Mouse (Mus musculus) gastrocnemius, adult 8-10 months (tissue): ENCODE measurements around the gene Cd37. TPM values are rescaled to one million over a fixed set of nuclear protein-coding genes. Genes with fewer than 3 reads are reported as not detected.

Experiments
- total RNA-seq, 4 experiments: library from RNA; stranded (reverse); gene quantifications; 2 replicates each; pipeline ENCODE4 v1.2.4; 2022

Gene Cd37
- total RNA-seq, 4 experiments from 2014 or later = 0.15 to 2.0 (median 1.2) TPM

Other genes starting within 250 kb of the Cd37 start
- gene Irf3, start 241.5 kb downstream of the Cd37 start, total RNA-seq = 10 to 100 TPM; 13.5 to 22.2 (median 17.9) TPM
- 10 to 100 TPM in 1 of 4 experiments, 1 to 10 TPM in 3; 8.2 to 13.0 (median 9.4) TPM for gene Bcl2l12, start 240.4 kb downstream of the Cd37 start, total RNA-seq
- gene Scaf1, start 222.8 kb downstream of the Cd37 start, total RNA-seq = 10 to 100 TPM; 43.2 to 50.7 (median 48.4) TPM
- gene Rras, start 221.2 kb downstream of the Cd37 start, total RNA-seq = 10 to 100 TPM; 20.1 to 25.7 (median 21.3) TPM
- 10 to 100 TPM; 15.3 to 17.5 (median 15.9) TPM for gene Prr12, start 186.2 kb downstream of the Cd37 start, total RNA-seq
- gene Nosip, start 176.7 kb downstream of the Cd37 start, total RNA-seq = 10 to 100 TPM; 24.5 to 31.0 (median 28.2) TPM
- 10 to 100 TPM in 2 of 4 experiments, 1 to 10 TPM in 2; 7.2 to 13.3 (median 10.6) TPM for gene Prrg2, start 176.4 kb downstream of the Cd37 start, total RNA-seq
- gene Rcn3, start 146.9 kb downstream of the Cd37 start, total RNA-seq = 10 to 100 TPM in 1 of 4 experiments, 1 to 10 TPM in 3; 4.1 to 10.2 (median 7.5) TPM
- 10 to 100 TPM; 23.8 to 37.0 (median 30.0) TPM for gene Fcgrt, start 135.3 kb downstream of the Cd37 start, total RNA-seq
- 100 to 1,000 TPM; 471 to 554 (median 519) TPM for gene Rps11, start 114.7 kb downstream of the Cd37 start, total RNA-seq
- 100 to 1,000 TPM; 647 to 843 (median 690) TPM for gene Rpl13a, start 110.4 kb downstream of the Cd37 start, total RNA-seq
- not detected for gene Gm45713, start 102.9 kb downstream of the Cd37 start, total RNA-seq
- 1 to 10 TPM in 3 of 4 experiments, under 1 TPM in 1; 0.94 to 2.7 (median 2.3) TPM for gene Flt3l, start 102.7 kb downstream of the Cd37 start, total RNA-seq
- 10 to 100 TPM; 34.6 to 42.1 (median 38.3) TPM for gene Pih1d1, start 84.8 kb downstream of the Cd37 start, total RNA-seq
- gene Aldh16a1, start 84.5 kb downstream of the Cd37 start, total RNA-seq = 10 to 100 TPM; 10.4 to 16.9 (median 13.7) TPM
- gene Slc17a7, start 75.2 kb downstream of the Cd37 start, total RNA-seq = under 1 TPM; 0.21 to 0.39 (median 0.31) TPM
- gene Gfy, start 59.5 kb downstream of the Cd37 start, total RNA-seq = not detected
- not detected for gene Pth2, start 58.1 kb downstream of the Cd37 start, total RNA-seq
- gene Ccdc155, start 34.2 kb downstream of the Cd37 start, total RNA-seq = under 1 TPM in 1 of 4 experiments, not detected in 3; 0.25 TPM
- gene Dkkl1, start 27.0 kb downstream of the Cd37 start, total RNA-seq = not detected
- 1 to 10 TPM in 3 of 4 experiments, under 1 TPM in 1; 0.77 to 3.1 (median 1.7) TPM for gene Tead2, start 23.4 kb downstream of the Cd37 start, total RNA-seq
- gene Slc6a16, start 2.0 kb upstream of the Cd37 start, total RNA-seq = not detected
- gene Slc6a21, start 38.4 kb upstream of the Cd37 start, total RNA-seq = not detected
- 10 to 100 TPM; 30.7 to 35.6 (median 32.0) TPM for gene Trpm4, start 94.7 kb upstream of the Cd37 start, total RNA-seq
- gene Hrc, start 96.2 kb upstream of the Cd37 start, total RNA-seq = 100 to 1,000 TPM; 700 to 858 (median 833) TPM
- gene Ppfia3, start 127.9 kb upstream of the Cd37 start, total RNA-seq = under 1 TPM in 3 of 4 experiments, not detected in 1; 0.07 to 0.24 (median 0.09) TPM
- not detected for gene Lin7b, start 131.5 kb upstream of the Cd37 start, total RNA-seq
- gene Snrnp70, start 156.6 kb upstream of the Cd37 start, total RNA-seq = 10 to 100 TPM; 45.4 to 74.5 (median 59.9) TPM
- gene Kcna7, start 166.5 kb upstream of the Cd37 start, total RNA-seq = 10 to 100 TPM; 78.8 to 94.6 (median 88.3) TPM
- 1 to 10 TPM; 3.7 to 4.9 (median 4.3) TPM for gene Ntf5, start 174.6 kb upstream of the Cd37 start, total RNA-seq
- gene Lhb, start 181.7 kb upstream of the Cd37 start, total RNA-seq = under 1 TPM in 2 of 4 experiments, not detected in 2; 0.46 to 0.61 TPM
- gene Gys1, start 195.7 kb upstream of the Cd37 start, total RNA-seq = 100 to 1,000 TPM; 265 to 308 (median 299) TPM
- 10 to 100 TPM; 22.4 to 28.6 (median 24.0) TPM for gene Ruvbl2, start 199.0 kb upstream of the Cd37 start, total RNA-seq
- 100 to 1,000 TPM in 3 of 4 experiments, 10 to 100 TPM in 1; 83.2 to 132 (median 121) TPM for gene Ftl1, start 220.8 kb upstream of the Cd37 start, total RNA-seq
- gene Bax, start 227.8 kb upstream of the Cd37 start, total RNA-seq = 10 to 100 TPM; 14.5 to 17.8 (median 15.3) TPM
- gene Tulp2, start 242.8 kb upstream of the Cd37 start, total RNA-seq = not detected
- gene Gm45808, start 247.7 kb upstream of the Cd37 start, total RNA-seq = 10 to 100 TPM in 3 of 4 experiments, 1 to 10 TPM in 1; 9.7 to 19.4 (median 11.8) TPM
- gene Dhdh, start 249.7 kb upstream of the Cd37 start, total RNA-seq = 10 to 100 TPM; 22.2 to 29.9 (median 27.6) TPM